Mouse (Mus musculus) lung, postnatal 0 days (tissue): ENCODE results near the gene Dscam. TPM values are rescaled to one million over a fixed set of nuclear protein-coding genes. Genes with fewer than 3 reads are reported as not detected.

Experiments
- ATAC-seq: fragments of 200-750 bp; cut with Nextera tagmentation; 2 replicates; pipeline ENCODE4 v1.8.0; 2017; ENCODE audit warnings: moderate library complexity
- DNase-seq: peaks from one replicate; pipeline ENCODE4 v3.0.0-alpha.2; 2016; ENCODE audit warnings: low spot score
- H3K27ac ChIP-seq: fragments of 300-500 bp; sonication (generic); 2 replicates; pipeline ENCODE4 v1.5.1; 2014; ENCODE audit warnings: antibody characterized with exemption, mild to moderate bottlenecking, low read length, mixed read lengths
- H3K27me3 ChIP-seq: fragments of 300-500 bp; sonication (generic); replicated peaks from 2 replicates; pipeline ENCODE4 v1.6.1; 2014; ENCODE audit warnings: low read length, mixed read lengths; ENCODE audit not compliant: insufficient read depth
- H3K36me3 ChIP-seq: fragments of 300-500 bp; sonication (generic); 2 replicates; pipeline ENCODE4 v1.6.1; 2014; ENCODE audit warnings: low read length, mixed read lengths; ENCODE audit not compliant: insufficient read depth
- H3K4me1 ChIP-seq: fragments of 300-500 bp; sonication (generic); 2 replicates; pipeline ENCODE4 v1.6.1; 2014; ENCODE audit warnings: antibody characterized with exemption, low read depth, low read length, mixed read lengths; ENCODE audit not compliant: insufficient read depth
- H3K4me2 ChIP-seq: fragments of 300-500 bp; sonication (generic); replicated peaks from 2 replicates; pipeline ENCODE4 v1.6.1; 2014; ENCODE audit warnings: low read depth, mild to moderate bottlenecking, low read length, moderate library complexity, mixed read lengths
- H3K4me3 ChIP-seq: fragments of 300-500 bp; sonication (generic); 2 replicates; pipeline ENCODE4 v1.5.1; 2014; ENCODE audit warnings: low read depth, low read length
- H3K9ac ChIP-seq: fragments of 300-500 bp; sonication (generic); replicated peaks from 2 replicates; pipeline ENCODE4 v1.6.1; 2014; ENCODE audit warnings: low read depth, mild to moderate bottlenecking
- H3K9me3 ChIP-seq: fragments of 300-500 bp; sonication (generic); 2 replicates; pipeline ENCODE4 v1.6.1; 2016; ENCODE audit warnings: low read length, mixed read lengths
- CTCF ChIP-seq: IDR thresholded peaks from 2 replicates; pipeline ENCODE4 v1.5.1; 2016; ENCODE audit warnings: antibody characterized with exemption, mild to moderate bottlenecking
- EP300 ChIP-seq: IDR thresholded peaks from 2 replicates; pipeline ENCODE4 v1.6.1; 2016; ENCODE audit warnings: antibody characterized with exemption, mild to moderate bottlenecking, control low read depth
- WGBS: fragments of 180-500 bp; shearing (Covaris S2); extraction: QIAGEN DNeasy Blood & Tissue Kit; methylation state at CpG from one replicate; pipeline ENCODE4 v1.1.7; 2014; 5-methylcytosine and 5-hydroxymethylcytosine counted together
- polyA plus RNA-seq: library from polyadenylated mRNA; unstranded; fragments of >200 nt; fragmentation: Nextera tagmentation; extraction: Ambion mirVana; gene quantifications from 2 replicates; pipeline ENCODE4 v1.2.1, GENCODE M21; 2015

Dscam gene
- polyA plus RNA-seq, 1 experiment from 2014 or later, result not detected

DNA sequence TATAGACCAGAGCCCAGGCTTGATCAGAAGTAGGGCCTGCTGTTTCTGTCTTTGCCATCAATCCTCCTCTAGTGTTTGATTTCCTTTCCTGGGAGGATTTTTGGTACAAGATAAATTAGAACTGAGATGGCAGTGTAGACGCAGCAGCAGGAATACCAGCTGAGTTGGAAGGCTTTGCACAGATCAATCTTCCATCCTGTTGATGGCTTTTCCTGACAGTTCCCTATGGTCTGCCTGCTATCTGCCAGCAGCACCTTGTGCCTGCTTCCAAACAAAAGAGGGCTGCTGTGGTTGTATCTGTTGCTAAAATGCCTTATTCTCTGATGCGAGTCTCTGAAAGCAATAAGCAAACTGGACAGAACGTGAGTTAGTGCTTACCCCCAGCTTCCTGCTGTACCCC lies 402.6 kb downstream of the Dscam start:
- no peak overlapping the region for H3K4me3 ChIP-seq
- WGBS, result 35% methylated on average over 3 of the region's 3 CpGs
- no peaks in the 10 kb centered on the region for H3K9me3 ChIP-seq
- no peak overlapping the region for H3K9ac ChIP-seq
- H3K4me2 ChIP-seq, result no peak overlapping the region
- no peaks in the 10 kb centered on the region for H3K4me1 ChIP-seq
- DNase-seq (no peak), ATAC-seq (no peak)
- H3K27me3 ChIP-seq, result no peaks in the 10 kb centered on the region
- H3K27ac ChIP-seq, result no peak overlapping the region
- no peaks in the 10 kb centered on the region for H3K36me3 ChIP-seq
- TF ChIP-seq CTCF, result no peak
- TF ChIP-seq EP300, result no peak

DNA sequence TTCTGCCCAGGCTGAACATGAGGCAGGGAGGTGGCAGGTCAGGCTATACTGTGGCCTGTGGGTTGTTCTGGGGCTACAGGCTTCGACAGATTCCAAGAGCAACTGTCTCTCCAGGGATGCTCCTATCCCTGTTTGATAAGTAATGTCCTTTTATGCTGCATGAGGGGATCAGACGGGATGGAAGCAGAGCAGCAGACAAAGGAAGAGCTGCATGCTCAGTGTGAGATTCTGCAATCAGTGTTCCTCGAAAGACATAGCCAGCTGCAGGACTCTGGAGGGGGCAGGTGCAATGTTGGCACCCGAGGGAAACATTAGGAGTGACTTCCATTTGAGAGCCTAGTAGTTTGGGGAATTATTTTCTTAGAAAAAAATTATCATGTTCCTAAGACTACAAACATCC lies 403.0 kb downstream of the Dscam start:
- no peaks in the 10 kb centered on the region for H3K27me3 ChIP-seq
- H3K4me2 ChIP-seq, result no peak overlapping the region
- H3K27ac ChIP-seq, result no peak overlapping the region
- 50% methylated on average over 4 of the region's 4 CpGs for WGBS
- DNase-seq (no peak), ATAC-seq (no peak)
- H3K4me3 ChIP-seq, result no peak overlapping the region
- no peak overlapping the region for H3K9ac ChIP-seq
- no peaks in the 10 kb centered on the region for H3K4me1 ChIP-seq
- TF ChIP-seq CTCF (no peak), EP300 (no peak)
- no peaks in the 10 kb centered on the region for H3K9me3 ChIP-seq
- no peaks in the 10 kb centered on the region for H3K36me3 ChIP-seq

DNA sequence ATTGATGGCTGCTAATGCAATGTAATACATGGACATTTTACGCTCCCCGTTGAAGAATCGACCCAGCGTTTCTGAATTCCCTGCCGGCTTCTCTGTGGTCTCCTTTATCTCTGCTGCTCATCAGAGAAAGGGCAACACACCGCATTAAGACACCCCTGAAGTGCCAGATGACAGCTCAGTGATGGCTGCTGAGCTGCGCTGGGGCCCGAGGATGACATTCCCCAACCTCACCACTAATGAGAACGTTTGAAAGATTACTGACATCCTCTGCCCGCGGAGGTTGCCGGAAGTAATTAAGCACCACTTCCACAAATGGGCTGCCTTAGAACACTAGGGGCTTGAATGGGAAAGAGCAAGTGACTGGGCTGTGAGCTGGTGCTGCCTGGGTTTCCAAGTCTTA lies 409.3 kb downstream of the Dscam start:
- Histone ChIP-seq H3K9me3 (no peaks in the 10 kb centered on the region), H3K4me2 (no peak overlapping the region), H3K27me3 (no peaks in the 10 kb centered on the region), H3K4me1 (no peaks in the 10 kb centered on the region), H3K36me3 (no peaks in the 10 kb centered on the region), H3K27ac (no peak overlapping the region), H3K4me3 (no peak overlapping the region), H3K9ac (no peak overlapping the region)
- WGBS, result 17% methylated on average over 12 of the region's 12 CpGs
- no peak for DNase-seq
- no peak for TF ChIP-seq EP300
- TF ChIP-seq CTCF, result no peak
- no peak for ATAC-seq

DNA sequence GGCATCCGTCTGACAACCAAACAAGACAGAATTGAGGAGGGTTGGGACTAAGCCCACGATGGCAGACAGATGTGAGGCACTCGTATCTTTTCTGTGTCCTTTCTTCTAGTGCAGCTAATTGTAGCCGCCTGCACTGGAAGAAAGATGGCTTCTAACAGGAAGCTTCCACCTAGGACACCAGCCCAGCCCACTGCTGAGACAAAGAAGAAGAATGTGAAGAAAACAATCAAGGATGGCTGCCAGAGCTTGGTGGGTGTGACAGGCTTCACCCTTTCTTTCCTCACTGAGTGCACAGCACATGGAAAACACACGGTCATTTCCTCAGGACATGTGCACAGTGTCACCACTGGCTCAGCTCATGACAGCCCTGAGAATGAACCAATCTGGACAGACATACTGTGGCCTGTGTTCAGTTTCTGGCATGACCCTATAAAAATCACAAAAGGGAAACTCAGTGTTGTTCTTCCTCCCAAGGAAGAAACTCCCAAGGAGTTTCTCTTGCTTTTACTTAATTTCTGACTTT lies 411.4 kb downstream of the Dscam start:
- TF ChIP-seq CTCF (no peak), EP300 (no peak)
- H3K36me3 ChIP-seq, result no peaks in the 10 kb centered on the region

DNA sequence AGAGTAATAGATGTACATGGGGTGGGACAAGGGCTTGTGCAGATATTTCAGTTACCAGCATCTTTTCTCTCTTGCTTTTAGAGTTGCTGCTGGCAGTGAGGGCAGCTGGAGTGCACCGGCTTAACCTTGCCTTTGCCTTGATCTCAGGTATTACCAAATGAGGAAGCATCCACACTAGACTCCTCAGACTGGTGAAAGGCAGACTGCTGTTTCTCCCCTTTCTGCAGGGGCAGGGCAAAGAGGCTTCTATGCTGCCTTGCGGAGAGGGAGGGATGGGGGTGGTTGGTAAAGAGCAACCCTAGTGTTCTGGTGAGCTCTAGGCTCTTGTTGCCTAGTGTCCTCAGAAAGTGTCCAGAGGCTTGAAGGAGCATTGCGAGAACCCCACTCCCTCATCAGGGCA lies 412.2 kb downstream of the Dscam start:
- no peak for DNase-seq
- H3K4me2 ChIP-seq, result no peak overlapping the region
- TF ChIP-seq EP300 (no peak), CTCF (no peak)
- H3K27ac ChIP-seq, result no peak overlapping the region
- no peak for ATAC-seq
- H3K4me1 ChIP-seq, result no peaks in the 10 kb centered on the region
- H3K9me3 ChIP-seq, result no peaks in the 10 kb centered on the region
- WGBS, result 70% methylated on average over 3 of the region's 3 CpGs
- H3K36me3 ChIP-seq, result no peaks in the 10 kb centered on the region
- H3K9ac ChIP-seq, result no peak overlapping the region
- H3K27me3 ChIP-seq, result no peaks in the 10 kb centered on the region
- H3K4me3 ChIP-seq, result no peak overlapping the region

More for the DNA sequence above, 411.4 kb downstream of the Dscam start:
- no peak overlapping the region for H3K4me2 ChIP-seq
- no peaks in the 10 kb centered on the region for H3K4me1 ChIP-seq
- no peaks in the 10 kb centered on the region for H3K27me3 ChIP-seq
- H3K27ac ChIP-seq, result no peak overlapping the region
- ATAC-seq (no peak), DNase-seq (no peak)
- H3K9me3 ChIP-seq, result no peaks in the 10 kb centered on the region
- WGBS, result 33% methylated on average over 5 of the region's 5 CpGs
- H3K4me3 ChIP-seq, result no peak overlapping the region
- H3K9ac ChIP-seq, result no peak overlapping the region

DNA sequence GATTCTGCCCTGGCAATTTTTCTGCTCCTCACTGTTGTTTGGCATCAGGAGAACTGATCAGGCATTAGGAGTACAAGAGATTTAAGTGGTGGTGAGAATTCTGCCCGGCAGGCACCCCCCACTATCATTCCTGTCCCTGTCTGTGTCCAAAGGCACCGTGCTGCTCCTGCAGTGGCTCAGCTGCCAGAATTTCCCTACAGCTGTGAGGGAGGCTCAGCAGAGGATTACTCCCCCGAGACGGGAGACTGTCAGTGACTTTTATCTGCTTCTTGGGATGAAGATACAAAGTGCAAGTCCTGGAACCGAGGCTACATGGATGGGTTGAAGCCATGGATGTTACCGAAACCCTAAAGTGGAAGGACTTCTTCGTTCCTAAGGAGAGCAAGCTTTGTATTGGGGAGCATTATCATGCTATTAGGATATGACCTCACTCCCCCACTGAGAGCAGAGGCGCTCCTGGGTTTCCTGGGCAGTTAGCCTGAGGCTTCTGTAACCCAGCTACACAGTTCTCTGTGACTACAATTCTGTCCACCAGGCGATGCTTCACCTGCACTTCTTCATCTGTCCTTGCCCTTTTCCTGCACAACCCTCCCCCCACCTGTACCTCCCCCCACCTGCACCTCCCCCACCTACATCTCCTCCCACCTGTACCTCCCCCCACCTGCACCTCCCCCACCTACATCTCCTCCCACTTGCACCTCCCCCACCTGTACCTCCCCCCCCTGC lies 412.8 kb downstream of the Dscam start:
- Histone ChIP-seq H3K4me3 (no peak overlapping the region), H3K4me2 (no peak overlapping the region), H3K9ac (no peak overlapping the region), H3K27me3 (no peaks in the 10 kb centered on the region), H3K27ac (no peak overlapping the region), H3K4me1 (no peaks in the 10 kb centered on the region), H3K9me3 (no peaks in the 10 kb centered on the region), H3K36me3 (no peaks in the 10 kb centered on the region)
- DNase-seq (no peak), ATAC-seq (no peak)
- TF ChIP-seq EP300 (no peak), CTCF (no peak)
- WGBS, result 5% methylated on average over 9 of the region's 9 CpGs
